Mouse (Mus musculus) heart, postnatal 0 days (tissue): ENCODE data around the gene Tcf19. TPM values are rescaled to one million over a fixed set of nuclear protein-coding genes. Genes with fewer than 3 reads are reported as not detected.

ENCODE experiments used
- ATAC-seq: fragments of 200-750 bp; cut with Nextera tagmentation; 2 replicates; pipeline ENCODE4 v1.8.0; 2017; ENCODE audit warnings: low read depth, moderate number of reproducible peaks, moderate library complexity; ENCODE audit not compliant: insufficient read depth
- DNase-seq: peaks from one replicate; pipeline ENCODE4 v3.0.0-alpha.2; 2016; ENCODE audit warnings: low spot score
- H3K27ac ChIP-seq: fragments of 300-500 bp; sonication (generic); 2 replicates; pipeline ENCODE4 v1.5.1; 2014; ENCODE audit warnings: low read depth, mild to moderate bottlenecking
- H3K27me3 ChIP-seq: fragments of 300-500 bp; sonication (generic); 2 replicates; pipeline ENCODE4 v1.6.1; 2014; ENCODE audit warnings: low read length, mixed read lengths; ENCODE audit not compliant: control insufficient read depth, insufficient read depth
- H3K36me3 ChIP-seq: fragments of 300-500 bp; sonication (generic); replicated peaks from 2 replicates; pipeline ENCODE4 v1.6.1; 2014; ENCODE audit warnings: low read length, mixed read lengths; ENCODE audit not compliant: control insufficient read depth, insufficient read depth
- H3K4me1 ChIP-seq: fragments of 300-500 bp; sonication (generic); 2 replicates; pipeline ENCODE4 v1.6.1; 2014; ENCODE audit warnings: antibody characterized with exemption; ENCODE audit not compliant: control insufficient read depth, insufficient read depth
- H3K4me2 ChIP-seq: fragments of 300-500 bp; sonication (generic); 2 replicates; pipeline ENCODE4 v1.6.1; 2014; ENCODE audit warnings: low read depth, mild to moderate bottlenecking, low read length, moderate library complexity
- H3K4me3 ChIP-seq: fragments of 300-500 bp; sonication (generic); 2 replicates; pipeline ENCODE4 v1.5.1; 2014; ENCODE audit warnings: low read depth, low read length
- H3K9ac ChIP-seq: fragments of 300-500 bp; sonication (generic); replicated peaks from 2 replicates; pipeline ENCODE4 v1.6.1; 2014; ENCODE audit warnings: low read depth, low read length, mixed read lengths
- H3K9me3 ChIP-seq: fragments of 300-500 bp; sonication (generic); replicated peaks from 2 replicates; pipeline ENCODE4 v1.6.1; 2016; ENCODE audit warnings: low read length; ENCODE audit not compliant: control insufficient read depth
- CTCF ChIP-seq: IDR thresholded peaks from 2 replicates; pipeline ENCODE4 v1.5.1; 2016; ENCODE audit warnings: antibody characterized with exemption, control low read depth, low read depth
- EP300 ChIP-seq: IDR thresholded peaks from 2 replicates; pipeline ENCODE4 v1.6.1; 2016; ENCODE audit warnings: antibody characterized with exemption, low read depth
- WGBS: fragments of 180-500 bp; shearing (Covaris S2); extraction: QIAGEN DNeasy Blood & Tissue Kit; methylation state at CpG from one replicate; pipeline ENCODE4 v1.1.7; 2014; 5-methylcytosine and 5-hydroxymethylcytosine counted together
- polyA plus RNA-seq: library from polyadenylated mRNA; unstranded; fragments of >200 nt; fragmentation: Nextera tagmentation; extraction: Ambion mirVana; gene quantifications from 2 replicates; pipeline ENCODE4 v1.2.1, GENCODE M21; 2015
- total RNA-seq: library from RNA; depleted of rRNA; stranded (reverse); fragments of >200 nt; gene quantifications from 2 replicates; pipeline ENCODE4 v1.2.3, GENCODE M21; 2014; ENCODE audit warnings: low replicate concordance

Gene Tcf19
- total and polyA plus RNA-seq, 2 experiments from 2014 or later, result 21.3 to 68.0 TPM

DNA sequence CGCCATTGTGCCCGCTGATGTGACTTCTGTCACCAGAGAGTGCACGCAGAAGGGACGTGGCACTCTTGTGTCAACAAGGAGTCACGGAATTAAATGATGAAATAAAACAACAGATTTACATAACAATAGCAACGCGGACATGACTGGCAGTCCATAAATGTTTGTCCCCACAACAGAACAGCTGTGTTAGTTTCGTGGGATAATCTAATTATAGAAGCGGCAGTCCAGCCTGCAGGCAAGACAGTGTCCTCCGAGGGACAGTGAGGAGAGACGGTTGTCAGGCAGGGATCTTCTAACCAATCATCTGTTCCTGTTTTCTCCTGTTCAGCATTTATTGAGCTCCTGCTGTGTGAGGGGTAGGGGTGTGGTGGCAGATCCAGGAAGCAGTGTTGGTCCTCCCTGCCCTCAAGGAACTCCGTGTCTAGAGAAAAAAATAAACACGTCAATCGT is 26.8 kb upstream of the Tcf19 start:
- peak overlapping the region; percentile 37 for H3K4me2 ChIP-seq
- H3K36me3 ChIP-seq, result no peaks in the 10 kb centered on the region
- no peaks in the 10 kb centered on the region for H3K27me3 ChIP-seq
- WGBS, result 31% methylated on average over 14 of the region's 14 CpGs
- H3K4me1 ChIP-seq, result peaks cover 14% of the 10 kb centered on the region; the same call in 1 of the 2 replicates
- H3K9ac ChIP-seq, result peak overlapping the region; percentile 0; the same call in 1 of the 2 replicates
- no peak for TF ChIP-seq CTCF
- no peak for TF ChIP-seq EP300
- ATAC-seq, result no peak; the same call in 1 of the 2 replicates
- peak overlapping the region; percentile 15; the same call in 1 of the 2 replicates for H3K27ac ChIP-seq
- H3K4me3 ChIP-seq, result peak overlapping the region; percentile 16; the same call in 1 of the 2 replicates
- no peaks in the 10 kb centered on the region for H3K9me3 ChIP-seq
- DNase-seq, result peak; percentile 7

DNA sequence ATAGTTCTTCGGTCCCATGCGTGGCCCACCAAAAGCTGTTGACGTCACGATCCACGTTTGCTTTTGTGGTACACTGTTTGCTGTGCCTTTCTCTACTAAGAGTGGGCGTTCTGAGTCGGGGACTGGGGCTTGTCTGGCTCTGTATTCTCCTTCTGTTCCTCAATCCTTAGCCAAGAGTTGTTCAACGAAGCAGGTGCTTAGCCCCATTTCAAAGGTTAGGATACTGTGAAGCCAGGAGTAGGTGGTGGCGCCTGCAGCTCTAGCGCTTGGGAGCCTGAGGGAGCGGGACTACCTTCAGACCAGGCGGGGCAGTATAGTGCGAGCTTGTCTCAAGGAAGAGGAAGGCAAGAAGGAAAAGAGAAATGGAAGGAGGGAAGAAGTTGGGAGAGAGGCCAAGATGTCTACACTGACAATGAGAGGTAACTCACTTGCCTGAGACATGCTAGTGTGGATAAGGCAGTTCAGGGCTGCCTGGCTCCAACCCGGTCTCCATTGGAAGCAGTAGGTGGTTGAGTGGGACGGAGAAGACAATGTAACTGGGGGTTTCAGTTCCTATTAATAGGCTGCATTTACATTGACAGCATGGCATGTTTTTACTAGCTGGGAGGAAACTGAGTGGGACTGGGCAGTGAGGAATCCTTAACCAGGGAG is 26.3 kb upstream of the Tcf19 start:
- Histone ChIP-seq H3K4me1 (peaks cover 12% of the 10 kb centered on the region; the same call in 1 of the 2 replicates), H3K27me3 (no peaks in the 10 kb centered on the region), H3K9ac (peak overlapping the region; percentile 0; the same call in 1 of the 2 replicates), H3K4me2 (peak overlapping the region; percentile 37), H3K4me3 (peak overlapping the region; percentile 16; the same call in 1 of the 2 replicates), H3K27ac (peak overlapping the region; percentile 15; the same call in 1 of the 2 replicates), H3K36me3 (no peaks in the 10 kb centered on the region), H3K9me3 (no peaks in the 10 kb centered on the region)
- 76% methylated on average over 15 of the region's 15 CpGs for WGBS
- no peak for DNase-seq
- ATAC-seq, result no peak
- TF ChIP-seq CTCF (no peak), EP300 (no peak)

DNA sequence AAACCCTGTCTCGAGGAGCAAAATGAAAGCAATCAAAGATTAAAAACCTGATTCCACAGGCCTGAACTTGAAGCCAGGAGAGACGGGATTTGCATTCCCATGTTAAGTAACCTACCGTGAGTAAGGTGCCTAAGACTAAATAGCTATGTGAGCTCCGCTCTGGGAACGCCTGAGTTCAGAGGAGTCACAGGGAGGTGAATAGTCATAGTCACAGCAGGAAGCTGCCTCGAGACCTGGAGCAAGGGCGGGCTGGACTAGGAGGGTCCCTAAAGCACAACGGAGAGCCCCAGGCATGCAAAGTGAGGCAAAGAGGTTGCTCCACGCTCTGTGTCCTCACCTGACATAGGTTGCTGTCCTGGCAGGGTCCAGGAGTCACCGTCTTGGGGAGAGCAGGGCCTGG is 22.9 kb upstream of the Tcf19 start:
- Histone ChIP-seq H3K36me3 (no peaks in the 10 kb centered on the region), H3K9ac (no peak overlapping the region), H3K4me2 (no peak overlapping the region), H3K9me3 (no peaks in the 10 kb centered on the region), H3K27me3 (no peaks in the 10 kb centered on the region), H3K4me1 (peaks cover 12% of the 10 kb centered on the region; the same call in 1 of the 2 replicates), H3K27ac (no peak overlapping the region), H3K4me3 (no peak overlapping the region)
- DNase-seq (no peak), ATAC-seq (no peak)
- 60% methylated on average over 10 of the region's 10 CpGs for WGBS
- TF ChIP-seq EP300 (no peak), CTCF (no peak)

- 67% methylated on average over 1 of the region's 1 CpGs for WGBS
- no peaks in the 10 kb centered on the region for H3K27me3 ChIP-seq
- H3K4me3 ChIP-seq, result no peak overlapping the region
- DNase-seq (no peak), ATAC-seq (no peak)
- H3K4me2 ChIP-seq, result no peak overlapping the region
- no peaks in the 10 kb centered on the region for H3K36me3 ChIP-seq
- no peak overlapping the region for H3K9ac ChIP-seq
- no peaks in the 10 kb centered on the region for H3K9me3 ChIP-seq
- no peak overlapping the region for H3K27ac ChIP-seq
- peaks cover 7% of the 10 kb centered on the region; the same call in 1 of the 2 replicates for H3K4me1 ChIP-seq
- no peak for TF ChIP-seq CTCF
- TF ChIP-seq EP300, result no peak
Observed at GRCm38 (mm10) chr17:35538476-35538875, 21.9 kb upstream of the Tcf19 start.

DNA sequence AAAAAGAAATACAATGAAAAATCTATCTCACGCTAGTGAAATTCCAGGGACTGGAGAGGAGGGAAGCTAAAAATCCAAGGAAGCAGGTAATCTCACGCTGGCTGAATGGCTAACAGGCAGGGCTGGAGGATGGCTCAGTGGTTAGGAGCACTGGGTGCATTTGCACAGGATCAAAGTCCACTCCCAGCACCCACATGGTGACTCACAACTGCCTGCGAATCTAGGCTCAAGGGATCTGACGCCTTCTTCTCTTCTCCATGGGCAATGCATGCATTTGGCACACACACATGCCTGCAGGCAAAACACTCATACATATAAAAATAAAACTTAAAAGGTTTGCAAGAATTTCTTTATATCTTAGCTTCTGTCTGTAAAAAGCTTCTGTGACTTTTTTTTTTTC is 20.8 kb upstream of the Tcf19 start:
- Histone ChIP-seq H3K9ac (no peak overlapping the region), H3K9me3 (no peaks in the 10 kb centered on the region), H3K27me3 (no peaks in the 10 kb centered on the region), H3K4me3 (no peak overlapping the region), H3K27ac (no peak overlapping the region), H3K4me1 (no peaks in the 10 kb centered on the region), H3K4me2 (no peak overlapping the region), H3K36me3 (no peaks in the 10 kb centered on the region)
- DNase-seq (no peak), ATAC-seq (no peak)
- TF ChIP-seq CTCF, result no peak
- TF ChIP-seq EP300, result no peak
- WGBS, result 74% methylated on average over 4 of the region's 4 CpGs

- H3K27me3 ChIP-seq, result no peaks in the 10 kb centered on the region
- no peak overlapping the region for H3K27ac ChIP-seq
- DNase-seq, result peak; percentile 55
- no peak overlapping the region for H3K9ac ChIP-seq
- H3K9me3 ChIP-seq, result no peaks in the 10 kb centered on the region
- WGBS, result 7% methylated on average over 6 of the region's 6 CpGs
- no peak overlapping the region for H3K4me3 ChIP-seq
- 0 out of 2 replicates have a peak, but pooled peaks cover 4% of the 10 kb centered on the region for H3K36me3 ChIP-seq
- no peak overlapping the region for H3K4me2 ChIP-seq
- peak; percentile 68; the same call in 1 of the 2 replicates for ATAC-seq
- no peak for TF ChIP-seq EP300
- TF ChIP-seq CTCF, result peak; percentile 96
- no peaks in the 10 kb centered on the region for H3K4me1 ChIP-seq
Observed at GRCm38 (mm10) chr17:35534343-35534742, 17.7 kb upstream of the Tcf19 start.
